Mouse (Mus musculus): ENCODE results near the gene Acbd6. TPM values are rescaled to one million over a fixed set of nuclear protein-coding genes. Genes with fewer than 3 reads are reported as not detected.

Gene Acbd6
- polyA plus RNA-seq, 1 experiment from 2014 or later: 48.2 TPM

- ATAC-seq: no peak
- Histone ChIP-seq H3K9me3 (ENCODE audit: control insufficient read depth, low read length) (no peaks in the 10 kb centered on the region), H3K9ac (ENCODE audit: low read depth, low read length) (no peak overlapping the region), H3K27me3 (replicated peaks; ENCODE audit: control insufficient read depth, insufficient read depth, low read length) (no peaks in the 10 kb centered on the region), H3K4me1 (ENCODE audit: control insufficient read depth, insufficient read depth, low read length) (no peaks in the 10 kb centered on the region), H3K4me2 (ENCODE audit: low read depth, low read length) (no peak overlapping the region), H3K4me3 (ENCODE audit: low read length) (no peak overlapping the region), H3K36me3 (ENCODE audit: control insufficient read depth, insufficient read depth, low read length) (no peaks in the 10 kb centered on the region), H3K27ac (ENCODE audit: low read length) (no peak overlapping the region)
- WGBS: 24% methylated on average over 2 of the region's 2 CpGs
Observed at GRCm38 (mm10) chr1:155576432-155576831, 18.5 kb downstream of the Acbd6 start.

GRCm38 (mm10) chr1:155577316-155577715, 19.4 kb downstream of the Acbd6 start:
- WGBS: 65% methylated on average over 2 of the region's 2 CpGs
- Histone ChIP-seq H3K36me3 (ENCODE audit: control insufficient read depth, insufficient read depth, low read length) (no peaks in the 10 kb centered on the region), H3K27me3 (replicated peaks; ENCODE audit: control insufficient read depth, insufficient read depth, low read length) (no peaks in the 10 kb centered on the region), H3K9me3 (ENCODE audit: control insufficient read depth, low read length) (no peaks in the 10 kb centered on the region), H3K4me3 (ENCODE audit: low read length) (no peak overlapping the region), H3K27ac (ENCODE audit: low read length) (no peak overlapping the region), H3K4me1 (ENCODE audit: control insufficient read depth, insufficient read depth, low read length) (no peaks in the 10 kb centered on the region), H3K4me2 (ENCODE audit: low read depth, low read length) (no peak overlapping the region), H3K9ac (ENCODE audit: low read depth, low read length) (no peak overlapping the region)
- ATAC-seq: no peak

GRCm38 (mm10) chr1:155587961-155588360, 30.0 kb downstream of the Acbd6 start:
- Histone ChIP-seq H3K9ac (ENCODE audit: low read depth, low read length) (no peak overlapping the region), H3K27me3 (replicated peaks; ENCODE audit: control insufficient read depth, insufficient read depth, low read length) (no peaks in the 10 kb centered on the region), H3K36me3 (ENCODE audit: control insufficient read depth, insufficient read depth, low read length) (no peaks in the 10 kb centered on the region), H3K27ac (ENCODE audit: low read length) (no peak overlapping the region), H3K4me1 (ENCODE audit: control insufficient read depth, insufficient read depth, low read length) (no peaks in the 10 kb centered on the region), H3K9me3 (ENCODE audit: control insufficient read depth, low read length) (no peaks in the 10 kb centered on the region), H3K4me2 (ENCODE audit: low read depth, low read length) (no peak overlapping the region), H3K4me3 (ENCODE audit: low read length) (no peak overlapping the region)
- 84% methylated on average over 2 of the region's 2 CpGs for WGBS
- ATAC-seq: no peak

- Histone ChIP-seq H3K9me3 (ENCODE audit: control insufficient read depth, low read length) (no peaks in the 10 kb centered on the region), H3K4me3 (ENCODE audit: low read length) (no peak overlapping the region), H3K27me3 (replicated peaks; ENCODE audit: control insufficient read depth, insufficient read depth, low read length) (no peaks in the 10 kb centered on the region), H3K4me2 (ENCODE audit: low read depth, low read length) (no peak overlapping the region), H3K36me3 (ENCODE audit: control insufficient read depth, insufficient read depth, low read length) (no peaks in the 10 kb centered on the region), H3K4me1 (ENCODE audit: control insufficient read depth, insufficient read depth, low read length) (no peaks in the 10 kb centered on the region), H3K9ac (ENCODE audit: low read depth, low read length) (no peak overlapping the region), H3K27ac (ENCODE audit: low read length) (no peak overlapping the region)
- no peak for ATAC-seq
- 21% methylated on average over 1 of the region's 1 CpGs for WGBS
Observed at GRCm38 (mm10) chr1:155594141-155594540, 36.2 kb downstream of the Acbd6 start.

GRCm38 (mm10) chr1:155596576-155596975, 38.7 kb downstream of the Acbd6 start:
- H3K27ac ChIP-seq (ENCODE audit: low read length): no peak overlapping the region
- H3K9ac ChIP-seq (ENCODE audit: low read depth, low read length): no peak overlapping the region
- H3K4me3 ChIP-seq (ENCODE audit: low read length): no peak overlapping the region
- no peaks in the 10 kb centered on the region for H3K27me3 ChIP-seq (replicated peaks; ENCODE audit: control insufficient read depth, insufficient read depth, low read length)
- H3K36me3 ChIP-seq (ENCODE audit: control insufficient read depth, insufficient read depth, low read length): no peaks in the 10 kb centered on the region
- H3K4me1 ChIP-seq (ENCODE audit: control insufficient read depth, insufficient read depth, low read length): no peaks in the 10 kb centered on the region
- H3K9me3 ChIP-seq (ENCODE audit: control insufficient read depth, low read length): no peaks in the 10 kb centered on the region
- WGBS: 89% methylated on average over 3 of the region's 3 CpGs
- H3K4me2 ChIP-seq (ENCODE audit: low read depth, low read length): no peak overlapping the region
- ATAC-seq: no peak

- Histone ChIP-seq H3K4me3 (ENCODE audit: low read length) (no peak overlapping the region), H3K27me3 (replicated peaks; ENCODE audit: control insufficient read depth, insufficient read depth, low read length) (no peaks in the 10 kb centered on the region), H3K4me2 (ENCODE audit: low read depth, low read length) (no peak overlapping the region), H3K9ac (ENCODE audit: low read depth, low read length) (no peak overlapping the region), H3K9me3 (ENCODE audit: control insufficient read depth, low read length) (no peaks in the 10 kb centered on the region), H3K27ac (ENCODE audit: low read length) (no peak overlapping the region), H3K4me1 (ENCODE audit: control insufficient read depth, insufficient read depth, low read length) (no peaks in the 10 kb centered on the region), H3K36me3 (ENCODE audit: control insufficient read depth, insufficient read depth, low read length) (no peaks in the 10 kb centered on the region)
- 54% methylated on average over 1 of the region's 1 CpGs for WGBS
- ATAC-seq: no peak
Observed at GRCm38 (mm10) chr1:155604706-155605105, 46.8 kb downstream of the Acbd6 start.

- WGBS: 61% methylated on average over 11 of the region's 11 CpGs
Observed at GRCm38 (mm10) chr1:155605391-155606155, 47.7 kb downstream of the Acbd6 start.

GRCm38 (mm10) chr1:155606156-155606531, 48.2 kb downstream of the Acbd6 start:
- no peak for ATAC-seq
- Histone ChIP-seq H3K4me3 (ENCODE audit: low read length) (no peak overlapping the region), H3K4me1 (ENCODE audit: control insufficient read depth, insufficient read depth, low read length) (no peaks in the 10 kb centered on the region), H3K27ac (ENCODE audit: low read length) (no peak overlapping the region), H3K9ac (ENCODE audit: low read depth, low read length) (no peak overlapping the region), H3K36me3 (ENCODE audit: control insufficient read depth, insufficient read depth, low read length) (no peaks in the 10 kb centered on the region), H3K27me3 (replicated peaks; ENCODE audit: control insufficient read depth, insufficient read depth, low read length) (no peaks in the 10 kb centered on the region), H3K9me3 (ENCODE audit: control insufficient read depth, low read length) (no peaks in the 10 kb centered on the region), H3K4me2 (ENCODE audit: low read depth, low read length) (no peak overlapping the region)
- WGBS: 79% methylated on average over 8 of the region's 8 CpGs

More at GRCm38 (mm10) chr1:155605391-155606155, 47.7 kb downstream of the Acbd6 start:
- no peaks in the 10 kb centered on the region for H3K27me3 ChIP-seq (replicated peaks; ENCODE audit: control insufficient read depth, insufficient read depth, low read length)
- no peak for ATAC-seq
- no peaks in the 10 kb centered on the region for H3K36me3 ChIP-seq (ENCODE audit: control insufficient read depth, insufficient read depth, low read length)
- no peak overlapping the region for H3K9ac ChIP-seq (ENCODE audit: low read depth, low read length)
- no peak overlapping the region for H3K4me2 ChIP-seq (ENCODE audit: low read depth, low read length)
- no peak overlapping the region for H3K4me3 ChIP-seq (ENCODE audit: low read length)
- no peak overlapping the region for H3K27ac ChIP-seq (ENCODE audit: low read length)
- no peaks in the 10 kb centered on the region for H3K9me3 ChIP-seq (ENCODE audit: control insufficient read depth, low read length)
- no peaks in the 10 kb centered on the region for H3K4me1 ChIP-seq (ENCODE audit: control insufficient read depth, insufficient read depth, low read length)

- Histone ChIP-seq H3K4me3 (ENCODE audit: low read length) (no peak overlapping the region), H3K4me1 (ENCODE audit: control insufficient read depth, insufficient read depth, low read length) (no peaks in the 10 kb centered on the region)
- WGBS: 58% methylated on average over 4 of the region's 4 CpGs
Observed at GRCm38 (mm10) chr1:155608524-155608923, 50.6 kb downstream of the Acbd6 start.

GRCm38 (mm10) chr1:155614426-155614825, 56.5 kb downstream of the Acbd6 start:
- WGBS: 51% methylated on average over 2 of the region's 2 CpGs
- Histone ChIP-seq H3K9me3 (ENCODE audit: control insufficient read depth, low read length) (no peaks in the 10 kb centered on the region), H3K27ac (ENCODE audit: low read length) (no peak overlapping the region), H3K9ac (ENCODE audit: low read depth, low read length) (no peak overlapping the region), H3K4me3 (ENCODE audit: low read length) (no peak overlapping the region), H3K4me1 (ENCODE audit: control insufficient read depth, insufficient read depth, low read length) (no peaks in the 10 kb centered on the region), H3K27me3 (replicated peaks; ENCODE audit: control insufficient read depth, insufficient read depth, low read length) (no peaks in the 10 kb centered on the region), H3K36me3 (ENCODE audit: control insufficient read depth, insufficient read depth, low read length) (no peaks in the 10 kb centered on the region), H3K4me2 (ENCODE audit: low read depth, low read length) (no peak overlapping the region)
- ATAC-seq: no peak

More at GRCm38 (mm10) chr1:155608524-155608923, 50.6 kb downstream of the Acbd6 start:
- H3K27me3 ChIP-seq (replicated peaks; ENCODE audit: control insufficient read depth, insufficient read depth, low read length): no peaks in the 10 kb centered on the region
- H3K9me3 ChIP-seq (ENCODE audit: control insufficient read depth, low read length): no peaks in the 10 kb centered on the region
- ATAC-seq: no peak
- no peaks in the 10 kb centered on the region for H3K36me3 ChIP-seq (ENCODE audit: control insufficient read depth, insufficient read depth, low read length)
- no peak overlapping the region for H3K9ac ChIP-seq (ENCODE audit: low read depth, low read length)
- H3K27ac ChIP-seq (ENCODE audit: low read length): no peak overlapping the region
- H3K4me2 ChIP-seq (ENCODE audit: low read depth, low read length): no peak overlapping the region

All from intestine, embryonic 16.5 days (tissue).